Mouse (Mus musculus): ENCODE results near the gene Rangap1.

DNA sequence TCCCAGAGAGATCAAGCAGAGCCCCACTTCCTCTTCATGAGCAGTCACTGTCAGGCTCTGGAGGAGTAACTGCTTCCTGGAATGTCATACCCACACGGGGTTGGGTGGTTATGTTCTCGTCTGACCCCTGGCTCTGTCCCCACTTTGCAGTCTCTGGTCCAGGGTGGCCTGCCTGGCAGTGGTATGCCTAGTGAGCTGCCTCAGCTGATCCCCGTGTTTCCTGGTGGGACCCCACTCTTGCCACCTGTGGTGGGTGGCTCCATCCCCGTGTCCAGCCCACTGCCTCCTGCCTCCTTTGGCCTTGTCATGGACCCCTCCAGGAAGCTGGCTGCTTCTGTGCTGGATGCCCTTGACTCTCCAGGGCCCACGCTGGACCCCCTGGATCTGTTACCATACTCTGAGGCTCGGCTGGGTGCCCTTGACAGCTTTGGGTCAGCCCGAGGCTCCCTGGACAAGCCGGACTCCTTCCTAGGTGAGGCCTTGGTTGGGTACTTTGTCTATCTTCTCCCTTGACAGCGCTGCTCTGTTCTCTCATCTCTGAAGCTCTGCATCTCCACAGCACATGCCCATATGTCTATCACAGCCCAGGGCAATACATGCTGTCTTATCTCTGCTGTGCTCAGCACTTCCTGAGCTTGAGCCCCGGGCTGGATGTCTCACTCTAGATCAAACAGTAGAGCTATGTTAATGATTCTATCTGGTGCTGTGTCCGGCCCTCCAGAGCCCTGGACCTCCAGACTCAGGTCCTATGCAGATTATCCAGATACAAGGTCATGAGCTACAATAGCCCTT, 31.5 kb upstream of the Rangap1 start:
- no peak for TF ChIP-seq GATA1 (IDR thresholded peaks at IDR 0.05; ENCODE audit: borderline replicate concordance, low read length)
- TF ChIP-seq FLI1 (IDR thresholded peaks at IDR 0.05; ENCODE audit: low read length) = no peak

All from megakaryocyte, embryonic 14.5 days (primary cell).